Mouse (Mus musculus): ENCODE data around the gene Ifna1. TPM values are rescaled to one million over a fixed set of nuclear protein-coding genes. Genes with fewer than 3 reads are reported as not detected.
A peak's percentile ranks its signal among the peaks of the same experiment; 100 is the strongest.

The Ifna1 gene
- polyA plus RNA-seq, 1 experiment, result not detected

GRCm38 (mm10) chr4:88867926-88868911 is 18.3 kb downstream of the Ifna1 start:
- peak overlapping the region; percentile 28 for H3K4me3 ChIP-seq (ENCODE audit: insufficient read depth, low read length)
- TF ChIP-seq CTCF (IDR thresholded peaks at IDR 0.05; ENCODE audit: extremely low read depth, insufficient read depth, low read length) (no peak), POLR2A (IDR thresholded peaks at IDR 0.05; ENCODE audit: extremely low read depth, insufficient read depth, low read length) (no peak)
- no peaks in the 10 kb centered on the region for H3K4me1 ChIP-seq (ENCODE audit: control insufficient read depth, insufficient read depth, low read length)
- no peak overlapping the region for H3K27ac ChIP-seq (ENCODE audit: insufficient read depth, low read length)

- no peak overlapping the region for H3K4me3 ChIP-seq (ENCODE audit: insufficient read depth, low read length)
- H3K27ac ChIP-seq (ENCODE audit: insufficient read depth, low read length), result no peak overlapping the region
- H3K4me1 ChIP-seq (ENCODE audit: control insufficient read depth, insufficient read depth, low read length), result no peaks in the 10 kb centered on the region
- TF ChIP-seq POLR2A (IDR thresholded peaks at IDR 0.05; ENCODE audit: extremely low read depth, insufficient read depth, low read length) (no peak), CTCF (IDR thresholded peaks at IDR 0.05; ENCODE audit: extremely low read depth, insufficient read depth, low read length) (peak; percentile 16; the same call in 1 of the 2 replicates)
Measured at GRCm38 (mm10) chr4:88872691-88873090, 22.8 kb downstream of the Ifna1 start.

GRCm38 (mm10) chr4:88875435-88876095 is 25.7 kb downstream of the Ifna1 start:
- H3K4me1 ChIP-seq (ENCODE audit: control insufficient read depth, insufficient read depth, low read length), result no peaks in the 10 kb centered on the region
- TF ChIP-seq POLR2A (IDR thresholded peaks at IDR 0.05; ENCODE audit: extremely low read depth, insufficient read depth, low read length), result no peak
- TF ChIP-seq CTCF (IDR thresholded peaks at IDR 0.05; ENCODE audit: extremely low read depth, insufficient read depth, low read length), result no peak
- H3K27ac ChIP-seq (ENCODE audit: insufficient read depth, low read length), result no peak overlapping the region
- no peak overlapping the region for H3K4me3 ChIP-seq (ENCODE audit: insufficient read depth, low read length)

GRCm38 (mm10) chr4:88876520-88876919 is 26.6 kb downstream of the Ifna1 start:
- TF ChIP-seq POLR2A (IDR thresholded peaks at IDR 0.05; ENCODE audit: extremely low read depth, insufficient read depth, low read length), result no peak
- TF ChIP-seq CTCF (IDR thresholded peaks at IDR 0.05; ENCODE audit: extremely low read depth, insufficient read depth, low read length), result no peak
- no peaks in the 10 kb centered on the region for H3K4me1 ChIP-seq (ENCODE audit: control insufficient read depth, insufficient read depth, low read length)

GRCm38 (mm10) chr4:88878246-88878645 is 28.4 kb downstream of the Ifna1 start:
- Histone ChIP-seq H3K4me3 (ENCODE audit: insufficient read depth, low read length) (no peak overlapping the region), H3K27ac (ENCODE audit: insufficient read depth, low read length) (no peak overlapping the region), H3K4me1 (ENCODE audit: control insufficient read depth, insufficient read depth, low read length) (no peaks in the 10 kb centered on the region)
- TF ChIP-seq CTCF (IDR thresholded peaks at IDR 0.05; ENCODE audit: extremely low read depth, insufficient read depth, low read length) (no peak), POLR2A (IDR thresholded peaks at IDR 0.05; ENCODE audit: extremely low read depth, insufficient read depth, low read length) (no peak)

More at GRCm38 (mm10) chr4:88876520-88876919, 26.6 kb downstream of the Ifna1 start:
- Histone ChIP-seq H3K27ac (ENCODE audit: insufficient read depth, low read length) (no peak overlapping the region), H3K4me3 (ENCODE audit: insufficient read depth, low read length) (no peak overlapping the region)

GRCm38 (mm10) chr4:88878772-88879171 is 28.9 kb downstream of the Ifna1 start:
- no peak overlapping the region for H3K4me3 ChIP-seq (ENCODE audit: insufficient read depth, low read length)
- H3K4me1 ChIP-seq (ENCODE audit: control insufficient read depth, insufficient read depth, low read length), result no peaks in the 10 kb centered on the region
- TF ChIP-seq CTCF (IDR thresholded peaks at IDR 0.05; ENCODE audit: extremely low read depth, insufficient read depth, low read length), result no peak
- TF ChIP-seq POLR2A (IDR thresholded peaks at IDR 0.05; ENCODE audit: extremely low read depth, insufficient read depth, low read length), result no peak
- no peak overlapping the region for H3K27ac ChIP-seq (ENCODE audit: insufficient read depth, low read length)

GRCm38 (mm10) chr4:88880101-88880500 is 30.2 kb downstream of the Ifna1 start, which contains the start of gene Ifne:
Gene Ifne, minus strand, starts transcription at chr4:88880201.
- Histone ChIP-seq H3K4me1 (ENCODE audit: control insufficient read depth, insufficient read depth, low read length) (no peaks in the 10 kb centered on the region), H3K27ac (ENCODE audit: insufficient read depth, low read length) (no peak within 1 kb of the TSS), H3K4me3 (ENCODE audit: insufficient read depth, low read length) (no peak within 1 kb of the TSS)
- no peak for TF ChIP-seq CTCF (IDR thresholded peaks at IDR 0.05; ENCODE audit: extremely low read depth, insufficient read depth, low read length)

GRCm38 (mm10) chr4:88888236-88888635 is 38.3 kb downstream of the Ifna1 start:
- Histone ChIP-seq H3K4me3 (ENCODE audit: insufficient read depth, low read length) (no peak overlapping the region), H3K4me1 (ENCODE audit: control insufficient read depth, insufficient read depth, low read length) (no peaks in the 10 kb centered on the region), H3K27ac (ENCODE audit: insufficient read depth, low read length) (no peak overlapping the region)
- TF ChIP-seq CTCF (IDR thresholded peaks at IDR 0.05; ENCODE audit: extremely low read depth, insufficient read depth, low read length) (no peak), POLR2A (IDR thresholded peaks at IDR 0.05; ENCODE audit: extremely low read depth, insufficient read depth, low read length) (no peak)

GRCm38 (mm10) chr4:88893201-88893754 is 43.4 kb downstream of the Ifna1 start:
- no peaks in the 10 kb centered on the region for H3K4me1 ChIP-seq (ENCODE audit: control insufficient read depth, insufficient read depth, low read length)
- no peak overlapping the region for H3K4me3 ChIP-seq (ENCODE audit: insufficient read depth, low read length)

More at GRCm38 (mm10) chr4:88893201-88893754, 43.4 kb downstream of the Ifna1 start:
- H3K27ac ChIP-seq (ENCODE audit: insufficient read depth, low read length), result no peak overlapping the region
- TF ChIP-seq CTCF (IDR thresholded peaks at IDR 0.05; ENCODE audit: extremely low read depth, insufficient read depth, low read length) (no peak), POLR2A (IDR thresholded peaks at IDR 0.05; ENCODE audit: extremely low read depth, insufficient read depth, low read length) (no peak)

Other genes with a start within 250 kb of the Ifna1 start
- gene Ifna12, start 246.7 kb upstream of the Ifna1 start, polyA plus RNA-seq (2012; rRNA removed), result not detected in 2 replicates
- not detected in 2 replicates for gene C87499, start 215.7 kb upstream of the Ifna1 start, polyA plus RNA-seq (2012; rRNA removed)
- not detected in 2 replicates for gene Ifna13, start 205.6 kb upstream of the Ifna1 start, polyA plus RNA-seq (2012; rRNA removed)
- not detected in 2 replicates for gene Ifna16, start 173.2 kb upstream of the Ifna1 start, polyA plus RNA-seq (2012; rRNA removed)
- gene Ifna2, start 166.2 kb upstream of the Ifna1 start, polyA plus RNA-seq (2012; rRNA removed), result not detected in 2 replicates
- gene Ifnab, start 158.7 kb upstream of the Ifna1 start, polyA plus RNA-seq (2012; rRNA removed), result not detected in 2 replicates
- gene Gm26566, start 128.3 kb upstream of the Ifna1 start, polyA plus RNA-seq (2012; rRNA removed), result 0.61 and 1.2 TPM in 2 replicates
- 38.5 and 40.5 TPM in 2 replicates for gene Klhl9, start 127.6 kb upstream of the Ifna1 start, polyA plus RNA-seq (2012; rRNA removed)
- not detected in 2 replicates for gene Gm13271, start 95.2 kb upstream of the Ifna1 start, polyA plus RNA-seq (2012; rRNA removed)
- gene Gm13283, start 90.0 kb upstream of the Ifna1 start, polyA plus RNA-seq (2012; rRNA removed), result not detected in 2 replicates
- gene Gm13290, start 76.3 kb upstream of the Ifna1 start, polyA plus RNA-seq (2012; rRNA removed), result not detected in 2 replicates
- not detected in 2 replicates for gene Gm13289, start 73.2 kb upstream of the Ifna1 start, polyA plus RNA-seq (2012; rRNA removed)
- not detected in 2 replicates for gene Gm13272, start 70.2 kb upstream of the Ifna1 start, polyA plus RNA-seq (2012; rRNA removed)
- not detected in 2 replicates for gene Ifnz, start 68.0 kb upstream of the Ifna1 start, polyA plus RNA-seq (2012; rRNA removed)
- gene Gm13276, start 64.4 kb upstream of the Ifna1 start, polyA plus RNA-seq (2012; rRNA removed), result not detected in 2 replicates
- not detected in 2 replicates for gene Gm13277, start 61.5 kb upstream of the Ifna1 start, polyA plus RNA-seq (2012; rRNA removed)
- gene Gm13278, start 58.5 kb upstream of the Ifna1 start, polyA plus RNA-seq (2012; rRNA removed), result not detected in 2 replicates
- not detected in 2 replicates for gene Gm13275, start 55.6 kb upstream of the Ifna1 start, polyA plus RNA-seq (2012; rRNA removed)
- gene Gm13279, start 52.7 kb upstream of the Ifna1 start, polyA plus RNA-seq (2012; rRNA removed), result not detected in 2 replicates
- not detected in 2 replicates for gene Gm13285, start 50.4 kb upstream of the Ifna1 start, polyA plus RNA-seq (2012; rRNA removed)
- gene Gm13287, start 46.8 kb upstream of the Ifna1 start, polyA plus RNA-seq (2012; rRNA removed), result not detected in 2 replicates
- not detected in 2 replicates for gene Gm13288, start 44.6 kb upstream of the Ifna1 start, polyA plus RNA-seq (2012; rRNA removed)
- gene Ifna7, start 33.9 kb upstream of the Ifna1 start, polyA plus RNA-seq (2012; rRNA removed), result not detected in 2 replicates
- not detected in 2 replicates for gene Ifna11, start 30.1 kb upstream of the Ifna1 start, polyA plus RNA-seq (2012; rRNA removed)
- not detected in 2 replicates for gene Ifna6, start 22.7 kb upstream of the Ifna1 start, polyA plus RNA-seq (2012; rRNA removed)
- not detected in 2 replicates for gene Ifna5, start 14.6 kb upstream of the Ifna1 start, polyA plus RNA-seq (2012; rRNA removed)
- gene Ifna4, start 8.2 kb upstream of the Ifna1 start, polyA plus RNA-seq (2012; rRNA removed), result not detected in 2 replicates
- not detected in 2 replicates for gene Ifne, start 30.1 kb downstream of the Ifna1 start, polyA plus RNA-seq (2012; rRNA removed)